18 mouse cellular contexts compared by ENCODE assay signal in genomic region chr2:169094011-169094754, GRCm38 (mm10).
DNase-seq lines count a peak whose midpoint lies in the region; ATAC-seq and TF ChIP-seq lines count a peak whose summit lies in the region.
"Had no signal": no experiment of that assay in that cellular context is flagged by ENCODE, and none has a peak within 500 bp of the region (broad histone marks: within the 10 kb centered on the region; RNA-seq: fewer than 3 reads in every experiment).

No protein-coding gene starts in this region.

- no peak for TF ChIP-seq CTCF in stomach, postnatal 0 days (IDR thresholded peaks at IDR 0.05; ENCODE audit: low read depth)

- no peak for ATAC-seq in stomach, embryonic 16.5 days (ENCODE audit: insufficient read depth, low FRiP score)
- no peak for ATAC-seq in stomach, postnatal 0 days (ENCODE audit: low FRiP score, low TSS enrichment)
- ATAC-seq in forebrain, embryonic 13.5 days: no peak
- ATAC-seq in midbrain, embryonic 12.5 days (ENCODE audit: low FRiP score, low read depth): no peak
- no peak for ATAC-seq in granulocyte monocyte progenitor cell, adult 5-6 weeks (replicated peaks; ENCODE audit: poor library complexity, severe bottlenecking)

- H3K27ac ChIP-seq in stomach, embryonic 16.5 days (ENCODE audit: low read length): no peak overlapping the region
- no peak overlapping the region for H3K27ac ChIP-seq in stomach, postnatal 0 days (replicated peaks)
- H3K27ac ChIP-seq in forebrain, embryonic 13.5 days: no peak overlapping the region
- H3K27ac ChIP-seq in midbrain, embryonic 12.5 days (replicated peaks): no peak overlapping the region
- H3K27ac ChIP-seq: heart, embryonic 15.5 days; liver, embryonic 14.5 days had no signal

- H3K4me2 ChIP-seq in stomach, embryonic 16.5 days (ENCODE audit: low read depth, low read length): no peak overlapping the region
- no peak overlapping the region; the same call in 1 of the 2 replicates for H3K4me2 ChIP-seq in stomach, postnatal 0 days (replicated peaks; ENCODE audit: low read depth)
- peak overlapping the region; percentile 38 for H3K4me2 ChIP-seq in forebrain, embryonic 13.5 days
- 0 out of 2 replicates have a peak overlapping the region, but pooled peaks have one; percentile 3 for H3K4me2 ChIP-seq in midbrain, embryonic 12.5 days (replicated peaks)
- H3K4me2 ChIP-seq: heart, embryonic 15.5 days had no signal

- DNase-seq in stomach, postnatal 0 days (ENCODE audit: low spot score): no peak
- DNase-seq in frontal cortex, postnatal 25 days (ENCODE audit: low spot score in 2 of 2): no peak
- no peak for DNase-seq in gastrocnemius, postnatal 36 days
- no peak for DNase-seq in urinary bladder, postnatal 36 days (ENCODE audit: low spot score in 2 of 2)
- DNase-seq: adrenal gland, postnatal 14 days; B cell, adult 2 months; cerebellum, postnatal 10 days; heart, adult 18-20 months; kidney, adult 2 months; kidney, postnatal 4 days; right cerebral cortex, adult 18-20 months; thymus, postnatal 36 days had no signal

- intact Hi-C loops in gastrocnemius, postnatal 36 days (cut with DNase I): no loop called here

- 0 out of 2 replicates have a peak overlapping the region, but pooled peaks have one; percentile 11 for H3K9ac ChIP-seq in stomach, embryonic 16.5 days (ENCODE audit: low read length)
- no peak overlapping the region for H3K9ac ChIP-seq in stomach, postnatal 0 days (ENCODE audit: low read length)
- peak overlapping the region; percentile 46 for H3K9ac ChIP-seq in forebrain, embryonic 13.5 days
- H3K9ac ChIP-seq in midbrain, embryonic 12.5 days (replicated peaks): no peak overlapping the region
- H3K9ac ChIP-seq: heart, embryonic 15.5 days; liver, embryonic 14.5 days had no signal

- no peaks in the 10 kb centered on the region for H3K4me1 ChIP-seq in stomach, embryonic 16.5 days (ENCODE audit: control insufficient read depth, insufficient read depth, low read length)
- no peaks in the 10 kb centered on the region for H3K4me1 ChIP-seq in stomach, postnatal 0 days (replicated peaks; ENCODE audit: control insufficient read depth, insufficient read depth)
- peaks cover 13% of the 10 kb centered on the region for H3K4me1 ChIP-seq in forebrain, embryonic 13.5 days
- H3K4me1 ChIP-seq in midbrain, embryonic 12.5 days: peaks cover 10% of the 10 kb centered on the region
- H3K4me1 ChIP-seq: heart, embryonic 15.5 days had no signal

- H3K36me3 ChIP-seq in stomach, embryonic 16.5 days (ENCODE audit: control insufficient read depth, insufficient read depth, low read length): no peaks in the 10 kb centered on the region
- no peaks in the 10 kb centered on the region for H3K36me3 ChIP-seq in stomach, postnatal 0 days (ENCODE audit: control insufficient read depth, insufficient read depth, low read length)
- H3K36me3 ChIP-seq in forebrain, embryonic 13.5 days (ENCODE audit: poor library complexity, severe bottlenecking): no peaks in the 10 kb centered on the region
- no peaks in the 10 kb centered on the region for H3K36me3 ChIP-seq in midbrain, embryonic 12.5 days
- H3K36me3 ChIP-seq: heart, embryonic 15.5 days had no signal

- TF ChIP-seq EP300 in stomach, postnatal 0 days (optimal IDR thresholded peaks at IDR 0.05): no peak

- H3K4me3 ChIP-seq in stomach, embryonic 16.5 days (replicated peaks; ENCODE audit: low read length): no peak overlapping the region
- H3K4me3 ChIP-seq in stomach, postnatal 0 days (ENCODE audit: low read depth, low read length): no peak overlapping the region
- H3K4me3 ChIP-seq in forebrain, embryonic 13.5 days: no peak overlapping the region
- H3K4me3 ChIP-seq in midbrain, embryonic 12.5 days: no peak overlapping the region
- H3K4me3 ChIP-seq: heart, embryonic 15.5 days had no signal

- 70% methylated on average over 22 of the region's 22 CpGs for WGBS in stomach, embryonic 16.5 days
- 66% methylated on average over 22 of the region's 22 CpGs for WGBS in stomach, postnatal 0 days
- 11% methylated on average over 22 of the region's 22 CpGs for WGBS in forebrain, embryonic 13.5 days
- 39% methylated on average over 22 of the region's 22 CpGs for WGBS in midbrain, embryonic 12.5 days

- H3K9me3 ChIP-seq in stomach, embryonic 16.5 days (replicated peaks; ENCODE audit: control insufficient read depth, low read length): peaks cover 5% of the 10 kb centered on the region
- H3K9me3 ChIP-seq in stomach, postnatal 0 days (ENCODE audit: control insufficient read depth, low read length): no peaks in the 10 kb centered on the region
- peaks cover 6% of the 10 kb centered on the region for H3K9me3 ChIP-seq in forebrain, embryonic 13.5 days (replicated peaks)
- H3K9me3 ChIP-seq in midbrain, embryonic 12.5 days: 0 out of 2 replicates have a peak, but pooled peaks cover 8% of the 10 kb centered on the region
- H3K9me3 ChIP-seq: heart, embryonic 15.5 days had no signal

- no peaks in the 10 kb centered on the region for H3K27me3 ChIP-seq in stomach, embryonic 16.5 days (ENCODE audit: control insufficient read depth, insufficient read depth, low read length)
- H3K27me3 ChIP-seq in stomach, postnatal 0 days (ENCODE audit: control insufficient read depth, insufficient read depth, low read length): no peaks in the 10 kb centered on the region
- 0 out of 2 replicates have a peak, but pooled peaks cover 7% of the 10 kb centered on the region for H3K27me3 ChIP-seq in forebrain, embryonic 13.5 days
- H3K27me3 ChIP-seq in midbrain, embryonic 12.5 days: no peaks in the 10 kb centered on the region
- H3K27me3 ChIP-seq: heart, embryonic 15.5 days had no signal

Comparison
In these comparisons a context has a peak if more than half of its experiments do, and no peak if none do; other contexts are left out.
1. H3K9ac ChIP-seq: peak in stomach, embryonic 16.5 days (single experiment) and forebrain, embryonic 13.5 days (single experiment); none in stomach, postnatal 0 days (single experiment) and midbrain, embryonic 12.5 days (single experiment).
2. H3K4me2 ChIP-seq: peak in forebrain, embryonic 13.5 days (single experiment) and midbrain, embryonic 12.5 days (single experiment); none in stomach, embryonic 16.5 days (single experiment) and stomach, postnatal 0 days (single experiment).